Mouse (Mus musculus): ENCODE measurements at regions not wholly inside any gene's neighbourhood (a gene's known extent, or its start where the extent isn't known, plus 50 kb on each side); places are given as distances from the start of the nearest gene placed in this dataset.
A peak's percentile ranks its signal among the peaks of the same experiment; 100 is the strongest.

GRCm38 (mm10) chr16:29799893-29800292 is 220.8 kb downstream of the Opa1 start:
- Histone ChIP-seq H3K9me3 (ENCODE audit: control insufficient read depth) (no peaks in the 10 kb centered on the region), H3K27ac (ENCODE audit: low read depth, low read length) (no peak overlapping the region), H3K27me3 (replicated peaks; ENCODE audit: control insufficient read depth, insufficient read depth, low read length) (no peaks in the 10 kb centered on the region), H3K4me3 (ENCODE audit: low read depth, low read length) (no peak overlapping the region), H3K9ac (ENCODE audit: low read depth, low read length) (no peak overlapping the region), H3K36me3 (ENCODE audit: control insufficient read depth, insufficient read depth) (no peaks in the 10 kb centered on the region), H3K4me2 (replicated peaks; ENCODE audit: low read depth) (no peak overlapping the region), H3K4me1 (replicated peaks; ENCODE audit: control insufficient read depth, insufficient read depth, low read length) (no peaks in the 10 kb centered on the region)
- 73% methylated on average over 3 of the region's 3 CpGs for WGBS
- TF ChIP-seq CTCF (IDR thresholded peaks at IDR 0.05; ENCODE audit: low read depth) = no peak
- no peak for ATAC-seq

- H3K4me3 ChIP-seq (ENCODE audit: low read depth, low read length) = no peak overlapping the region
- no peak overlapping the region for H3K27ac ChIP-seq (ENCODE audit: low read depth, low read length)
- H3K27me3 ChIP-seq (replicated peaks; ENCODE audit: control insufficient read depth, insufficient read depth, low read length) = no peaks in the 10 kb centered on the region
- no peaks in the 10 kb centered on the region for H3K4me1 ChIP-seq (replicated peaks; ENCODE audit: control insufficient read depth, insufficient read depth, low read length)
- H3K36me3 ChIP-seq (ENCODE audit: control insufficient read depth, insufficient read depth) = no peaks in the 10 kb centered on the region
- no peak overlapping the region for H3K9ac ChIP-seq (ENCODE audit: low read depth, low read length)
- no peak overlapping the region for H3K4me2 ChIP-seq (replicated peaks; ENCODE audit: low read depth)
- TF ChIP-seq CTCF (IDR thresholded peaks at IDR 0.05; ENCODE audit: low read depth) = no peak
- WGBS = 35% methylated on average over 2 of the region's 2 CpGs
- ATAC-seq = no peak
- no peaks in the 10 kb centered on the region for H3K9me3 ChIP-seq (ENCODE audit: control insufficient read depth)
Measured at GRCm38 (mm10) chr16:29800457-29800856, 221.3 kb downstream of the Opa1 start.

- no peaks in the 10 kb centered on the region for H3K36me3 ChIP-seq (ENCODE audit: control insufficient read depth, insufficient read depth)
- H3K27me3 ChIP-seq (replicated peaks; ENCODE audit: control insufficient read depth, insufficient read depth, low read length) = no peaks in the 10 kb centered on the region
- H3K4me1 ChIP-seq (replicated peaks; ENCODE audit: control insufficient read depth, insufficient read depth, low read length) = no peaks in the 10 kb centered on the region
- no peak for ATAC-seq
- TF ChIP-seq CTCF (IDR thresholded peaks at IDR 0.05; ENCODE audit: low read depth) = no peak
- no peaks in the 10 kb centered on the region for H3K9me3 ChIP-seq (ENCODE audit: control insufficient read depth)
- no peak overlapping the region for H3K9ac ChIP-seq (ENCODE audit: low read depth, low read length)
- H3K4me2 ChIP-seq (replicated peaks; ENCODE audit: low read depth) = no peak overlapping the region
- no peak overlapping the region for H3K4me3 ChIP-seq (ENCODE audit: low read depth, low read length)
- 40% methylated on average over 7 of the region's 7 CpGs for WGBS
- no peak overlapping the region for H3K27ac ChIP-seq (ENCODE audit: low read depth, low read length)
Measured at GRCm38 (mm10) chr16:29802085-29802484, 223.0 kb downstream of the Opa1 start.

GRCm38 (mm10) chr16:29802603-29803002 is 223.5 kb downstream of the Opa1 start:
- Histone ChIP-seq H3K4me1 (replicated peaks; ENCODE audit: control insufficient read depth, insufficient read depth, low read length) (no peaks in the 10 kb centered on the region), H3K4me2 (replicated peaks; ENCODE audit: low read depth) (no peak overlapping the region), H3K4me3 (ENCODE audit: low read depth, low read length) (no peak overlapping the region), H3K9me3 (ENCODE audit: control insufficient read depth) (no peaks in the 10 kb centered on the region), H3K36me3 (ENCODE audit: control insufficient read depth, insufficient read depth) (no peaks in the 10 kb centered on the region), H3K9ac (ENCODE audit: low read depth, low read length) (no peak overlapping the region), H3K27me3 (replicated peaks; ENCODE audit: control insufficient read depth, insufficient read depth, low read length) (no peaks in the 10 kb centered on the region), H3K27ac (ENCODE audit: low read depth, low read length) (no peak overlapping the region)
- no peak for TF ChIP-seq CTCF (IDR thresholded peaks at IDR 0.05; ENCODE audit: low read depth)
- ATAC-seq = no peak
- 61% methylated on average over 6 of the region's 6 CpGs for WGBS

- H3K36me3 ChIP-seq (ENCODE audit: control insufficient read depth, insufficient read depth) = no peaks in the 10 kb centered on the region
- H3K9ac ChIP-seq (ENCODE audit: low read depth, low read length) = no peak overlapping the region
- WGBS = 52% methylated on average over 5 of the region's 5 CpGs
- H3K4me1 ChIP-seq (replicated peaks; ENCODE audit: control insufficient read depth, insufficient read depth, low read length) = no peaks in the 10 kb centered on the region
- no peaks in the 10 kb centered on the region for H3K9me3 ChIP-seq (ENCODE audit: control insufficient read depth)
- H3K4me3 ChIP-seq (ENCODE audit: low read depth, low read length) = no peak overlapping the region
- no peak overlapping the region for H3K4me2 ChIP-seq (replicated peaks; ENCODE audit: low read depth)
- no peaks in the 10 kb centered on the region for H3K27me3 ChIP-seq (replicated peaks; ENCODE audit: control insufficient read depth, insufficient read depth, low read length)
- ATAC-seq = no peak
- no peak overlapping the region for H3K27ac ChIP-seq (ENCODE audit: low read depth, low read length)
- TF ChIP-seq CTCF (IDR thresholded peaks at IDR 0.05; ENCODE audit: low read depth) = no peak
Measured at GRCm38 (mm10) chr16:29807859-29808258, 228.7 kb downstream of the Opa1 start.

- H3K4me3 ChIP-seq (ENCODE audit: low read depth, low read length) = no peak overlapping the region
- no peak overlapping the region for H3K27ac ChIP-seq (ENCODE audit: low read depth, low read length)
- no peak overlapping the region for H3K4me2 ChIP-seq (replicated peaks; ENCODE audit: low read depth)
- H3K27me3 ChIP-seq (replicated peaks; ENCODE audit: control insufficient read depth, insufficient read depth, low read length) = no peaks in the 10 kb centered on the region
- ATAC-seq = no peak
- 56% methylated on average over 4 of the region's 4 CpGs for WGBS
- H3K9me3 ChIP-seq (ENCODE audit: control insufficient read depth) = no peaks in the 10 kb centered on the region
- no peak overlapping the region for H3K9ac ChIP-seq (ENCODE audit: low read depth, low read length)
- no peaks in the 10 kb centered on the region for H3K4me1 ChIP-seq (replicated peaks; ENCODE audit: control insufficient read depth, insufficient read depth, low read length)
- H3K36me3 ChIP-seq (ENCODE audit: control insufficient read depth, insufficient read depth) = no peaks in the 10 kb centered on the region
- TF ChIP-seq CTCF (IDR thresholded peaks at IDR 0.05; ENCODE audit: low read depth) = no peak
Measured at GRCm38 (mm10) chr16:29808851-29809250, 229.7 kb downstream of the Opa1 start.

GRCm38 (mm10) chr16:29813411-29814038 is 234.4 kb downstream of the Opa1 start:
- Histone ChIP-seq H3K9ac (ENCODE audit: low read depth, low read length) (peak overlapping the region; percentile 63), H3K27ac (ENCODE audit: low read depth, low read length) (peak overlapping the region; percentile 73), H3K4me1 (replicated peaks; ENCODE audit: control insufficient read depth, insufficient read depth, low read length) (no peaks in the 10 kb centered on the region), H3K4me2 (replicated peaks; ENCODE audit: low read depth) (peak overlapping the region; percentile 91), H3K4me3 (ENCODE audit: low read depth, low read length) (peak overlapping the region; percentile 47), H3K36me3 (ENCODE audit: control insufficient read depth, insufficient read depth) (no peaks in the 10 kb centered on the region), H3K9me3 (ENCODE audit: control insufficient read depth) (no peaks in the 10 kb centered on the region), H3K27me3 (replicated peaks; ENCODE audit: control insufficient read depth, insufficient read depth, low read length) (no peaks in the 10 kb centered on the region)
- peak; percentile 36 for ATAC-seq
- TF ChIP-seq CTCF (IDR thresholded peaks at IDR 0.05; ENCODE audit: low read depth) = no peak
- 3% methylated on average over 31 of the region's 31 CpGs for WGBS

All from intestine, postnatal 0 days (tissue).